Mouse (Mus musculus) ES-E14 (cell line): ENCODE measurements around the gene Olfr851. TPM values are rescaled to one million over a fixed set of nuclear protein-coding genes. Genes with fewer than 3 reads are reported as not detected.

Experiments used
- DNase-seq: peaks from one replicate; pipeline ENCODE4 v3.0.0-alpha.2; 2013; ENCODE audit warnings: low read depth, low spot score
- H3K27ac ChIP-seq: 2 replicates; pipeline ENCODE4 v1.5.1; 2012; ENCODE audit warnings: low read depth, mild to moderate bottlenecking, low read length, moderate library complexity, mixed read lengths; ENCODE audit not compliant: poor library complexity, insufficient read depth, severe bottlenecking
- H3K36me3 ChIP-seq: 2 replicates; pipeline ENCODE4 v1.6.1; 2012; ENCODE audit warnings: mild to moderate bottlenecking, low read length, moderate library complexity, mixed read lengths; ENCODE audit not compliant: control insufficient read depth, poor library complexity, insufficient read depth, severe bottlenecking
- H3K4me1 ChIP-seq, 2 experiments: fragments of 150-350 bp in 1 of 2; sonication (generic) in 1 of 2; 2 replicates each; pipeline ENCODE4 v1.6.1; 2012; ENCODE audit warnings: low read length in 2 of 2, mild to moderate bottlenecking in 1 of 2, mixed read lengths in 1 of 2; ENCODE audit not compliant: control insufficient read depth in 2 of 2, insufficient read depth in 2 of 2, poor library complexity in 1 of 2
- H3K4me3 ChIP-seq, 2 experiments: fragments of 150-350 bp in 1 of 2; sonication (generic) in 1 of 2; 2 replicates each; pipeline ENCODE4 v1.5.1; 2012; ENCODE audit warnings: low read length in 2 of 2, low read depth in 1 of 2, mild to moderate bottlenecking in 1 of 2, mixed read lengths in 1 of 2; ENCODE audit not compliant: insufficient read depth in 1 of 2, poor library complexity in 1 of 2, severe bottlenecking in 1 of 2
- H3K9ac ChIP-seq: 2 replicates; pipeline ENCODE4 v1.6.1; 2012; ENCODE audit warnings: low read depth, mild to moderate bottlenecking, low read length, mixed read lengths; ENCODE audit not compliant: poor library complexity, insufficient read depth, severe bottlenecking
- H3K9me3 ChIP-seq: fragments of 150-350 bp; sonication (generic); 2 replicates; pipeline ENCODE4 v1.6.1; 2012; ENCODE audit warnings: low read depth, mild to moderate bottlenecking, low read length; ENCODE audit not compliant: control insufficient read depth, insufficient read depth
- CHD2 ChIP-seq: IDR thresholded peaks from 2 replicates; pipeline ENCODE4 v1.6.1; 2014; ENCODE audit warnings: mild to moderate bottlenecking, low read depth, low read length, inconsistent platforms
- HCFC1 ChIP-seq: IDR thresholded peaks from 2 replicates; pipeline ENCODE4 v1.6.1; 2012; ENCODE audit warnings: low read length, inconsistent platforms, borderline replicate concordance; ENCODE audit not compliant: insufficient read depth
- MAFK ChIP-seq: IDR thresholded peaks from 2 replicates; pipeline ENCODE4 v1.6.1; 2014; ENCODE audit warnings: mild to moderate bottlenecking, low read depth, low read length, inconsistent platforms; ENCODE audit not compliant: insufficient read depth
- ZC3H11A ChIP-seq: IDR thresholded peaks from 2 replicates; pipeline ENCODE4 v1.6.1; 2012; ENCODE audit warnings: low read depth, mild to moderate bottlenecking, inconsistent platforms, low read length, borderline replicate concordance
- ZNF384 ChIP-seq: IDR thresholded peaks from 2 replicates; pipeline ENCODE4 v1.6.1; 2012; ENCODE audit warnings: low read depth, low read length, inconsistent platforms
- in situ Hi-C, 2 experiments: fragments of 600-800 bp; cut with MboI; formaldehyde crosslinking; loops; one replicate each; pipeline ENCODE4 v1.15.1; 2025; ENCODE audit warnings: low sequenced_read_pairs in 2 of 2, inconsistent platforms in 1 of 2; ENCODE audit not compliant: unreplicated experiment in 2 of 2
- total RNA-seq: library from RNA; depleted of rRNA; stranded (reverse); fragments of 300-350 nt; gene quantifications from 2 replicates; pipeline ENCODE4 v1.2.3, GENCODE M21; 2012; rRNA removed

The Olfr851 gene
- not detected in 2 replicates for total RNA-seq

- DNase-seq, result no peak
- H3K4me1 ChIP-seq, result no peaks in the 10 kb centered on the region
- in situ Hi-C loops, result no loop called here
These were observed at the start of gene Olfr851 for GRCm38 (mm10) chr9:19492995-19493394. Gene Olfr851 (plus strand): TSS chr9:19493295.

DNA sequence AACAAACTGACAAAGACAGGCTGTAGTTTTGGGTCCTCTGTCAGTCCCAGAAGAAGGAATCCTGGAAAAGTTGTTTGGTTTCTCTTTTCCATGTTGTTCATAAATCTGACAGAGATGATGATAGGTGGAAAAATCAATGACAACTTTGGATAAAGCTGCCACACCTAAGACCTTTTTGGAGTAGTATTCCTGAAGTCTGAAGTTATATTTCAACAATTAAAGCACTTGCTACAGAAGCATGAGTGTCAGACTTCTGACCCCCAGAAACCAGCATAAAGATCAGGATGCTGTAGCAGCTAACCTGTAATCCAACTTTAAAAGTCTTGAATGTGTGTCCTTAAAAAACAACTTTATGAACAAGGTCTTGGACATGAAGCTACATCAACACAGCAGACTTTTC lies 14.9 kb upstream of the Olfr851 start, which contains the start of gene Olfr850:
TSS of gene Olfr850 (minus strand) at position 101 of the 400 bp plus-strand sequence.
- Histone ChIP-seq H3K27ac (no peak within 1 kb of the TSS), H3K9me3 (0 out of 2 replicates have a peak, but pooled peaks cover under 1% of the 10 kb centered on the region), H3K4me3 (no peak within 1 kb of the TSS), H3K36me3 (no peaks in the 10 kb centered on the region), H3K4me1 (no peaks in the 10 kb centered on the region), H3K9ac (no peak within 1 kb of the TSS)
- in situ Hi-C loops, result no loop called here
- TF ChIP-seq HCFC1, result no peak
- TF ChIP-seq ZNF384, result no peak
- DNase-seq, result no peak

More at GRCm38 (mm10) chr9:19492995-19493394, at the start of gene Olfr851:
- no peak within 1 kb of the TSS for H3K4me3 ChIP-seq
- H3K9ac ChIP-seq, result no peak within 1 kb of the TSS
- no peak within 1 kb of the TSS for H3K27ac ChIP-seq
- H3K36me3 ChIP-seq, result no peaks in the 10 kb centered on the region
- H3K9me3 ChIP-seq, result no peaks in the 10 kb centered on the region
- TF ChIP-seq CHD2 (no peak), ZNF384 (no peak), ZC3H11A (no peak), MAFK (no peak), HCFC1 (no peak)

- TF ChIP-seq MAFK (no peak), ZC3H11A (no peak), CHD2 (no peak), ZNF384 (no peak), HCFC1 (no peak)
- DNase-seq, result no peak
- no peak within 1 kb of the TSS for H3K9ac ChIP-seq
- in situ Hi-C loops, result no loop called here
- no peaks in the 10 kb centered on the region for H3K4me1 ChIP-seq
- H3K27ac ChIP-seq, result no peak within 1 kb of the TSS
- H3K36me3 ChIP-seq, result no peaks in the 10 kb centered on the region
- no peak within 1 kb of the TSS for H3K4me3 ChIP-seq
- H3K9me3 ChIP-seq, result no peaks in the 10 kb centered on the region
These were observed 47.9 kb downstream of the Olfr851 start, which contains the start of gene Olfr853 for GRCm38 (mm10) chr9:19540976-19541375. Gene Olfr853 (minus strand): TSS chr9:19541076.

Other genes with a start within 250 kb of the Olfr851 start
- gene Olfr843, start 241.3 kb upstream of the Olfr851 start, total RNA-seq, result not detected in 2 replicates
- gene Olfr844, start 176.9 kb upstream of the Olfr851 start, total RNA-seq, result not detected in 2 replicates
- gene Olfr845, start 156.8 kb upstream of the Olfr851 start, total RNA-seq, result not detected in 2 replicates
- not detected in 2 replicates for gene Olfr846, start 129.3 kb upstream of the Olfr851 start, total RNA-seq
- not detected in 2 replicates for gene Olfr847, start 114.6 kb upstream of the Olfr851 start, total RNA-seq
- not detected in 2 replicates for gene Olfr849, start 53.0 kb upstream of the Olfr851 start, total RNA-seq
- not detected in 2 replicates for gene Olfr850, start 15.0 kb upstream of the Olfr851 start, total RNA-seq
- gene Olfr853, start 47.8 kb downstream of the Olfr851 start, total RNA-seq, result not detected in 2 replicates
- not detected in 2 replicates for gene Olfr854, start 74.1 kb downstream of the Olfr851 start, total RNA-seq
- gene Olfr855, start 89.3 kb downstream of the Olfr851 start, total RNA-seq, result not detected in 2 replicates
- 24.9 and 27.5 TPM in 2 replicates for gene Zfp317, start 128.8 kb downstream of the Olfr851 start, total RNA-seq
- gene Olfr857, start 216.1 kb downstream of the Olfr851 start, total RNA-seq, result not detected in 2 replicates